Mouse (Mus musculus) midbrain, embryonic 16.5 days (tissue): ENCODE results near the gene Olfr1364. TPM values are rescaled to one million over a fixed set of nuclear protein-coding genes. Genes with fewer than 3 reads are reported as not detected.

Experiments
- polyA plus RNA-seq: library from polyadenylated mRNA; unstranded; fragments of >200 nt; fragmentation: Nextera tagmentation; extraction: Ambion mirVana; gene quantifications from 2 replicates; pipeline ENCODE4 v1.2.1, GENCODE M21; 2015

Gene Olfr1364
- polyA plus RNA-seq, 1 experiment from 2014 or later = not detected

Other genes starting within 250 kb of the Olfr1364 start
- gene Olfr1367, start 234.8 kb downstream of the Olfr1364 start, polyA plus RNA-seq = not detected in 2 replicates
- gene Zscan12, start 218.9 kb downstream of the Olfr1364 start, polyA plus RNA-seq = 11.5 and 13.5 TPM in 2 replicates
- gene Zkscan3, start 179.0 kb downstream of the Olfr1364 start, polyA plus RNA-seq = 64.5 and 73.5 TPM in 2 replicates
- 4.6 and 4.8 TPM in 2 replicates for gene Pgbd1, start 140.7 kb downstream of the Olfr1364 start, polyA plus RNA-seq
- gene Zscan26, start 128.0 kb downstream of the Olfr1364 start, polyA plus RNA-seq = 21.5 and 23.4 TPM in 2 replicates
- gene Nkapl, start 113.2 kb downstream of the Olfr1364 start, polyA plus RNA-seq = 3.8 and 4.5 TPM in 2 replicates
- 12.0 and 13.2 TPM in 2 replicates for gene Zkscan4, start 102.9 kb downstream of the Olfr1364 start, polyA plus RNA-seq
- gene Gm10065, start 102.3 kb downstream of the Olfr1364 start, polyA plus RNA-seq = not detected in 2 replicates
- 0.43 and 0.56 TPM in 2 replicates for gene AK157302, start 86.5 kb downstream of the Olfr1364 start, polyA plus RNA-seq
- gene Gm11273, start 80.3 kb downstream of the Olfr1364 start, polyA plus RNA-seq = 4.3 and 7.3 TPM in 2 replicates
- gene Zkscan8, start 50.6 kb downstream of the Olfr1364 start, polyA plus RNA-seq = 4.1 and 4.3 TPM in 2 replicates
- gene Olfr1366, start 39.0 kb downstream of the Olfr1364 start, polyA plus RNA-seq = 0.09 and 0.15 TPM in 2 replicates
- gene Olfr1535, start 21.9 kb downstream of the Olfr1364 start, polyA plus RNA-seq = not detected in 2 replicates
- gene Olfr1362, start 32.3 kb upstream of the Olfr1364 start, polyA plus RNA-seq = not detected in 2 replicates
- gene Olfr11, start 60.8 kb upstream of the Olfr1364 start, polyA plus RNA-seq = 0.07 TPM in 1 of 2 replicates, not detected in the other
- not detected in 2 replicates for gene Olfr1361, start 81.6 kb upstream of the Olfr1364 start, polyA plus RNA-seq
- not detected in 2 replicates for gene Olfr1360, start 95.6 kb upstream of the Olfr1364 start, polyA plus RNA-seq
- not detected in 2 replicates for gene Olfr1359, start 116.4 kb upstream of the Olfr1364 start, polyA plus RNA-seq
- gene Hist1h2bl, start 134.4 kb upstream of the Olfr1364 start, polyA plus RNA-seq = not detected in 2 replicates
- gene Hist1h2ai, start 134.7 kb upstream of the Olfr1364 start, polyA plus RNA-seq = 3.5 and 9.7 TPM in 2 replicates
- 3.4 TPM in 1 of 2 replicates, not detected in the other for gene Hist1h3h, start 135.9 kb upstream of the Olfr1364 start, polyA plus RNA-seq
- 1.2 and 1.4 TPM in 2 replicates for gene Hist1h2bm, start 140.3 kb upstream of the Olfr1364 start, polyA plus RNA-seq
- 0.40 and 0.80 TPM in 2 replicates for gene Hist1h4j, start 153.3 kb upstream of the Olfr1364 start, polyA plus RNA-seq
- 2.7 TPM in 1 of 2 replicates, not detected in the other for gene Hist1h4k, start 168.7 kb upstream of the Olfr1364 start, polyA plus RNA-seq
- 4.9 and 5.7 TPM in 2 replicates for gene Hist1h2ak, start 172.1 kb upstream of the Olfr1364 start, polyA plus RNA-seq
- gene Hist1h2bn, start 172.4 kb upstream of the Olfr1364 start, polyA plus RNA-seq = 1.1 TPM in 1 of 2 replicates, not detected in the other
- gene Hist1h1b, start 198.9 kb upstream of the Olfr1364 start, polyA plus RNA-seq = 0.69 and 2.4 TPM in 2 replicates
- 13.1 and 17.6 TPM in 2 replicates for gene Hist1h3i, start 201.6 kb upstream of the Olfr1364 start, polyA plus RNA-seq
- not detected in 2 replicates for gene Hist1h2an, start 205.5 kb upstream of the Olfr1364 start, polyA plus RNA-seq
- 0.72 TPM in 1 of 2 replicates, not detected in the other for gene Hist1h2bp, start 205.7 kb upstream of the Olfr1364 start, polyA plus RNA-seq
- gene Hist1h2bq, start 228.4 kb upstream of the Olfr1364 start, polyA plus RNA-seq = 3.4 and 3.5 TPM in 2 replicates
- not detected in 2 replicates for gene Hist1h2ao, start 228.7 kb upstream of the Olfr1364 start, polyA plus RNA-seq
- 3.7 TPM in 1 of 2 replicates, not detected in the other for gene Hist1h4m, start 230.0 kb upstream of the Olfr1364 start, polyA plus RNA-seq